Mouse (Mus musculus) intestine, embryonic 14.5 days (tissue): ENCODE measurements around the gene Slco1c1. TPM values are rescaled to one million over a fixed set of nuclear protein-coding genes. Genes with fewer than 3 reads are reported as not detected.
"Not testable (repeated sequence)": the region's sequence is repeated elsewhere in the genome, so short reads cannot be mapped to it uniquely, and the experiment has no call there.

Source experiments
- ATAC-seq: fragments of 200-750 bp; cut with Nextera tagmentation; replicated peaks from 2 replicates; pipeline ENCODE4 v1.8.0; 2017; ENCODE audit warnings: low read depth, moderate number of reproducible peaks, moderate TSS enrichment, moderate library complexity; ENCODE audit not compliant: low FRiP score, low TSS enrichment
- DNase-seq: peaks from one replicate; pipeline ENCODE4 v3.0.0-alpha.2; 2018; ENCODE audit warnings: low spot score
- H3K27ac ChIP-seq: fragments of 300-500 bp; sonication (generic); 2 replicates; pipeline ENCODE4 v1.5.1; 2014; ENCODE audit warnings: low read depth, mild to moderate bottlenecking, control low read depth
- H3K27me3 ChIP-seq: fragments of 300-500 bp; sonication (generic); replicated peaks from 2 replicates; pipeline ENCODE4 v1.6.1; 2014; ENCODE audit warnings: low read length, control low read depth; ENCODE audit not compliant: control insufficient read depth, insufficient read depth
- H3K36me3 ChIP-seq: fragments of 300-500 bp; sonication (generic); 2 replicates; pipeline ENCODE4 v1.6.1; 2014; ENCODE audit warnings: low read length, control low read depth; ENCODE audit not compliant: control insufficient read depth, insufficient read depth
- H3K4me1 ChIP-seq: fragments of 300-500 bp; sonication (generic); replicated peaks from 2 replicates; pipeline ENCODE4 v1.6.1; 2014; ENCODE audit warnings: low read length, control low read depth, mixed read lengths; ENCODE audit not compliant: control insufficient read depth, insufficient read depth
- H3K4me2 ChIP-seq: fragments of 300-500 bp; sonication (generic); 2 replicates; pipeline ENCODE4 v1.6.1; 2014; ENCODE audit warnings: low read length
- H3K4me3 ChIP-seq: fragments of 300-500 bp; sonication (generic); 2 replicates; pipeline ENCODE4 v1.5.1; 2014; ENCODE audit warnings: low read depth, low read length, control low read depth, mixed read lengths
- H3K9ac ChIP-seq: fragments of 300-500 bp; sonication (generic); 2 replicates; pipeline ENCODE4 v1.6.1; 2014; ENCODE audit warnings: mild to moderate bottlenecking, low read length
- H3K9me3 ChIP-seq: fragments of 300-500 bp; sonication (generic); 2 replicates; pipeline ENCODE4 v1.6.1; 2016; ENCODE audit warnings: low read length, control low read depth; ENCODE audit not compliant: control insufficient read depth
- WGBS: fragments of 180-500 bp; shearing (Covaris S2); extraction: QIAGEN DNeasy Blood & Tissue Kit; methylation state at CpG from one replicate; pipeline ENCODE4 v1.1.7; 2014; 5-methylcytosine and 5-hydroxymethylcytosine counted together
- polyA plus RNA-seq: library from polyadenylated mRNA; unstranded; fragments of >200 nt; fragmentation: Nextera tagmentation; extraction: Ambion mirVana; gene quantifications from 2 replicates; pipeline ENCODE4 v1.2.1, GENCODE M21; 2014

Slco1c1 gene
- polyA plus RNA-seq, 1 experiment from 2014 or later: 0.16 TPM

DNA sequence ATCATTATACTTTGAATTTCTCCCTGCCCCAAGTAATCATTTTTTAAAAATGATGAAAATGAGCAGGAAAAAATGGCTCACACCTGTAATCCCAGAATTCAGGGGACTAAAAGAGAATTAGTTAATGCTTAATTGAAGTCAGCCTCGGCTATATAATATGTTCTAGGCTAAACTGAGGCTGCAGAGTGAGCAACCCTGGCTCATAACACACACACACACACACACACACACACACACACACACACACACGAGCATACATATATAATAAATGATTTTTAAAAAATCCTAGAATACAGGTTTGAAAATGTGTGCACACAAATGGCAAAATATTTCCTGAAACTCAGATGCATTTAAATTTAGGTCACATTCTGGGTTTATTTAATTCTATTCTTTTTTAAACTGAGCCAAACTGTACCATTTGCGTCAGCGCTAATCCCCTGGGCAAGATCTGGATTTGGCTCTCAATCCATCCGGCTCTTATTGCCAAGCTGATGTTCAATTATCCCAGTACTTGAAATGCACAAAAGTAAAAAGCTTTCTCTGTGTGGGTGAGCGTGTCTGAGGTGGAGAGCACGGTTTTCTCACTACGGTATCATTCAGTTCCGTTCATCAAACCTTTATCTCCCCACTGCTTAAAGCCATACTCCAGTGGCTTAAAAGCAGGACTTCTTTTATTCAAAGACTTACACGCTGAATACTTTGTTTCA lies 43.8 kb downstream of the Slco1c1 start:
- 84% methylated on average over 10 of the region's 10 CpGs for WGBS
- Histone ChIP-seq H3K4me3 (no peak overlapping the region), H3K27ac (no peak overlapping the region)

GRCm38 (mm10) chr6:141568559-141568946 lies 44.4 kb downstream of the Slco1c1 start:
- Histone ChIP-seq H3K9ac (no peak overlapping the region), H3K27ac (no peak overlapping the region), H3K27me3 (no peaks in the 10 kb centered on the region), H3K36me3 (no peaks in the 10 kb centered on the region), H3K4me2 (no peak overlapping the region), H3K4me1 (no peaks in the 10 kb centered on the region), H3K4me3 (no peak overlapping the region), H3K9me3 (no peaks in the 10 kb centered on the region)
- ATAC-seq (no peak), DNase-seq (no peak)
- 85% methylated on average over 3 of the region's 3 CpGs for WGBS

More for the DNA sequence above, 43.8 kb downstream of the Slco1c1 start:
- no peak for ATAC-seq
- DNase-seq: no peak
- Histone ChIP-seq H3K9ac (no peak overlapping the region), H3K4me2 (no peak overlapping the region), H3K4me1 (no peaks in the 10 kb centered on the region), H3K9me3 (no peaks in the 10 kb centered on the region), H3K36me3 (no peaks in the 10 kb centered on the region), H3K27me3 (no peaks in the 10 kb centered on the region)

DNA sequence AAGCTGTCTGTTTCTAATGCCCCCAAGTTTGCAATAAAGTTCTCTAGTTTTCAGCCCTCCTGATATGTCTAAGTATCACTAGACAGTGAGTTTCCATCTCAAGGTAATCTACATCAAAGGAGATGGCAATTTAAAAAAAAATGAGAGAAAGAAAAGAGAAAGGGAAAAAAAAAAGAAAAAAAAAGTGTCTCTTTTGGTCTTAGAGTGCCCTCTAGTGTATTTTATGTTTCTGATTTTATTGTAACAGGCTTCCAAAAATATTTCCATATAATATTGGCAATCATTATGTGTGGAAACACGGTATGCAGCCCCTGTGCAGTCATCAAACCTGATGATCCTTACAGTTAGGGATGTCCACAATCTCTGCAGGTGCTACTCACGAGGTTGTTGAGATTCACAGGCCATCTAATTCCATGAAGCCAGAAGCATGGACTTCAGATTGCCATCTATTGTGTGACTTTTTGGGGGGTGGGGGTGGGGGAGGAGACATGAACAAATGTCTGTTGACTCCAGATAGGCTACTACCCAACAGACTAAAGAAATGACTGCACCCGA lies 52.6 kb downstream of the Slco1c1 start:
- Histone ChIP-seq H3K4me1 (no peaks in the 10 kb centered on the region), H3K9ac (no peak overlapping the region), H3K27ac (no peak overlapping the region), H3K27me3 (no peaks in the 10 kb centered on the region), H3K9me3 (no peaks in the 10 kb centered on the region), H3K4me2 (no peak overlapping the region), H3K36me3 (no peaks in the 10 kb centered on the region), H3K4me3 (no peak overlapping the region)
- 42% methylated on average over 3 of the region's 3 CpGs for WGBS
- DNase-seq (no peak), ATAC-seq (no peak)

DNA sequence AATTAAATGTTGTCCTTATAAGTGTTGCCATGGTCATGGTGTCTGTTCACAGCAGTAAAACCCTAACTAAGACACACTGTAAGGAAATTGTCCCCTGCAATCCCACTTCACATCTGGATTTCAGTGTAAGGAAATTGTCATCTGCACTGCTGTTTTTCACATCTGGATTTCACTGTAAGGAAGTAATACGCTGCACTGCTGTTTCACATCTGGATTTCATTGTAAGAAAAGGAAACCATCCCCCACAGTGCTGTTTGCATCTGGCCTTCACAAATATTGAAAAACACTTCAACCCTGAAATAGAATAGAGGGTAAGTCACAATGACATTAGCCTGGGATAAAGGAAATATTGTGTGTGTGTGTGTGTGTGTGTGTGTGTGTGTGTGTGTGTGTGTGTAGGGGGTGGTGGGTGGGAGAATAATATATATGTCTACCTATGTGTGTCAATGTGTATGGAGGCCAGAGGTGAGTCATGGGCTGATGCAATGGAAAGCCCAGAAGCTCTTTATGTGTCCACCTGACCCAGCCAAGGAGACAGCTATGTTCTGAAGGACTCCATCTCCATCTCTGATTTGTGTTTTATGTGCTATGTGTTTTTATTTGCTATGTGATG lies 60.7 kb downstream of the Slco1c1 start:
- H3K4me3 ChIP-seq: no peak overlapping the region
- no peak overlapping the region for H3K27ac ChIP-seq
- no peak overlapping the region for H3K9ac ChIP-seq
- no peaks in the 10 kb centered on the region for H3K4me1 ChIP-seq
- H3K9me3 ChIP-seq: no peaks in the 10 kb centered on the region
- no peaks in the 10 kb centered on the region for H3K27me3 ChIP-seq
- no peak for DNase-seq
- WGBS: 68% methylated on average over 1 of the region's 1 CpGs
- ATAC-seq: no peak
- no peaks in the 10 kb centered on the region for H3K36me3 ChIP-seq
- no peak overlapping the region for H3K4me2 ChIP-seq

DNA sequence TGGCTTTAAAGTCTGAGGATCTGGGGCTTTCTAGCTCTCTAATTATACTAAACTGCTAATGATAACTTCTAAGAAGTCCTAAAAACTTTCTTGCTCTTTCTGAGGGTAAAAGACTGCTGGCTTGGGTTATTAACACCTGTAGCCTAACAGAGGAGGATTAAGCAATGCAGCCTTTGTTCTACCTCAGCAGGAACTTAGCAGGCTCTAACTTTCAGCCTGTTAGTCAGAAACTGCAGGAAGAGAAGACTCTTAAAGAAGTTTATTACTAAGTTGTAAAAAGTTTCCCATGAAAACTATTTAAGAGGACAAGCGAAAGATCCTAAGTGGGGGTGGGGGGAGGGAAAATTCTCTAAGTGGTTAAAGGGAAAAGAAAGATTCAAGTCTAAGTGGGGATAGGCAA lies 65.8 kb downstream of the Slco1c1 start:
- no peaks in the 10 kb centered on the region for H3K9me3 ChIP-seq
- H3K27ac ChIP-seq: no peak overlapping the region
- H3K36me3 ChIP-seq: no peaks in the 10 kb centered on the region
- H3K4me3 ChIP-seq: no peak overlapping the region
- no peak overlapping the region for H3K9ac ChIP-seq
- no peak for ATAC-seq
- no peaks in the 10 kb centered on the region for H3K27me3 ChIP-seq
- H3K4me1 ChIP-seq: no peaks in the 10 kb centered on the region
- no peak overlapping the region for H3K4me2 ChIP-seq
- 14% methylated on average over 1 of the region's 1 CpGs for WGBS
- DNase-seq: no peak

- not testable (repeated sequence) for H3K4me3 ChIP-seq, ATAC-seq, DNase-seq, H3K27ac ChIP-seq, H3K4me1 ChIP-seq, H3K9ac ChIP-seq, H3K27me3 ChIP-seq, H3K36me3 ChIP-seq, H3K9me3 ChIP-seq, H3K4me2 ChIP-seq
- 15% methylated on average over 4 of the region's 4 CpGs for WGBS
These were observed 66.5 kb downstream of the Slco1c1 start for GRCm38 (mm10) chr6:141590598-141591200.

- no peaks in the 10 kb centered on the region for H3K36me3 ChIP-seq
- H3K9ac ChIP-seq: no peak overlapping the region
- 0 out of 2 replicates have a peak, but pooled peaks cover 8% of the 10 kb centered on the region for H3K9me3 ChIP-seq
- H3K4me1 ChIP-seq: no peaks in the 10 kb centered on the region
- no peak overlapping the region for H3K4me2 ChIP-seq
- H3K27me3 ChIP-seq: no peaks in the 10 kb centered on the region
- no peak overlapping the region for H3K4me3 ChIP-seq
- 91% methylated on average over 2 of the region's 2 CpGs for WGBS
- ATAC-seq (no peak), DNase-seq (no peak)
- H3K27ac ChIP-seq: no peak overlapping the region
These were observed 71.9 kb downstream of the Slco1c1 start for GRCm38 (mm10) chr6:141596081-141596480.

GRCm38 (mm10) chr6:141597037-141597436 lies 72.9 kb downstream of the Slco1c1 start:
- H3K4me2 ChIP-seq: no peak overlapping the region
- no peaks in the 10 kb centered on the region for H3K36me3 ChIP-seq
- H3K4me1 ChIP-seq: no peaks in the 10 kb centered on the region
- DNase-seq (no peak), ATAC-seq (no peak)
- H3K27me3 ChIP-seq: no peaks in the 10 kb centered on the region
- WGBS: 100% methylated on average over 2 of the region's 2 CpGs
- H3K9ac ChIP-seq: no peak overlapping the region
- H3K4me3 ChIP-seq: no peak overlapping the region
- no peak overlapping the region for H3K27ac ChIP-seq
- 0 out of 2 replicates have a peak, but pooled peaks cover 8% of the 10 kb centered on the region for H3K9me3 ChIP-seq
